23 mouse cellular contexts compared by ENCODE assay signal in the genomic region with DNA sequence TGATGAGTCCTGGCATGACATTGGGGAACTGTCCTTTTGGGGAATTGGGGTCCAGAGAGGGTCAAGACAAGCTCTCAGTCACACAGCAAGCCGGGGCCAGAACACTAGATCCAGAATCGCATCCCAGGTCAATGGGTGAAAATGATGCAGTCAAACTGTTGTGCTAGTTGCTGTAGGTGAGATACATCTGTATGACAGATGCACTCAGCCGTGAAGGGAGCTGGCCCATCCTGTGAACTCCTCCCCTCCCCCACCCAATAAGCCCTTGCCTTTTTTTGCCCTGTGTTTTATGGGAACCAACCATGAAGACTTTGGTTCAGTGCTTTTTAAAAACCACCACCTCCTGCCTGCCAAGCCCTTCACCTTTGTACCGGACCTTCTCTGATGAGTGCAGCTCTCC. TPM values are rescaled to one million over a fixed set of nuclear protein-coding genes. Genes with fewer than 3 reads are reported as not detected.
A peak's percentile ranks its signal among the peaks of the same experiment; 100 is the strongest.
DNase-seq lines count a peak whose midpoint lies in the region; ATAC-seq lines count a peak whose summit lies in the region.
"Had no signal": no experiment of that assay in that cellular context is flagged by ENCODE, and none has a peak within 500 bp of the region (broad histone marks: within the 10 kb centered on the region; RNA-seq: fewer than 3 reads in every experiment).

No protein-coding gene starts in this region.

- no peaks in the 10 kb centered on the region for H3K9me3 ChIP-seq in forebrain, embryonic 15.5 days
- H3K9me3 ChIP-seq in forebrain, embryonic 13.5 days (replicated peaks): no peaks in the 10 kb centered on the region
- no peaks in the 10 kb centered on the region for H3K9me3 ChIP-seq in kidney, embryonic 15.5 days (replicated peaks)
- H3K9me3 ChIP-seq in kidney, embryonic 16.5 days (ENCODE audit: low read length): no peaks in the 10 kb centered on the region
- H3K9me3 ChIP-seq in hindbrain, embryonic 16.5 days (ENCODE audit: control insufficient read depth, low read length): no peaks in the 10 kb centered on the region
- H3K9me3 ChIP-seq in neural tube, embryonic 14.5 days (ENCODE audit: control insufficient read depth, low read length): no peaks in the 10 kb centered on the region
- H3K9me3 ChIP-seq: embryonic facial prominence, embryonic 12.5 days; limb, embryonic 13.5 days; liver, embryonic 12.5 days had no signal

- peaks cover 30% of the 10 kb centered on the region for H3K27me3 ChIP-seq in forebrain, embryonic 15.5 days
- H3K27me3 ChIP-seq in forebrain, embryonic 13.5 days: peaks cover 23% of the 10 kb centered on the region
- H3K27me3 ChIP-seq in kidney, embryonic 15.5 days: no peaks in the 10 kb centered on the region
- no peaks in the 10 kb centered on the region for H3K27me3 ChIP-seq in kidney, embryonic 16.5 days (ENCODE audit: insufficient read depth, low read length)
- no peaks in the 10 kb centered on the region for H3K27me3 ChIP-seq in hindbrain, embryonic 16.5 days (replicated peaks; ENCODE audit: control insufficient read depth, insufficient read depth, low read length)
- no peaks in the 10 kb centered on the region for H3K27me3 ChIP-seq in neural tube, embryonic 14.5 days (ENCODE audit: control insufficient read depth, insufficient read depth, low read length)
- H3K27me3 ChIP-seq: embryonic facial prominence, embryonic 12.5 days had no signal

- H3K4me1 ChIP-seq in forebrain, embryonic 15.5 days: peaks cover 26% of the 10 kb centered on the region
- peaks cover 38% of the 10 kb centered on the region for H3K4me1 ChIP-seq in forebrain, embryonic 13.5 days
- H3K4me1 ChIP-seq in kidney, embryonic 15.5 days: peaks cover 24% of the 10 kb centered on the region
- peaks cover 17% of the 10 kb centered on the region; the same call in 1 of the 2 replicates for H3K4me1 ChIP-seq in kidney, embryonic 16.5 days (ENCODE audit: insufficient read depth, low read length)
- peaks cover 25% of the 10 kb centered on the region for H3K4me1 ChIP-seq in hindbrain, embryonic 16.5 days (ENCODE audit: control insufficient read depth, insufficient read depth, low read depth, low read length)
- peaks cover 35% of the 10 kb centered on the region for H3K4me1 ChIP-seq in neural tube, embryonic 14.5 days (ENCODE audit: control insufficient read depth, insufficient read depth, low read length)
- H3K4me1 ChIP-seq: liver, embryonic 12.5 days had no signal

- DNase-seq in adrenal gland, postnatal 4 days (ENCODE audit: low spot score in 2 of 2): no peak
- no peak for DNase-seq in embryo, embryonic 9.5 days (ENCODE audit: extremely low spot score)
- DNase-seq: adrenal gland, postnatal 14 days; gastrocnemius, postnatal 36 days; heart, adult 2 months; heart, postnatal 36 days; kidney, adult 8-10 months; layer of hippocampus, adult 9-11 months; lung, adult 18-20 months; lung, postnatal 10 days; right cerebral cortex, postnatal 4 days; thymus, postnatal 25 days had no signal

- ATAC-seq in forebrain, embryonic 15.5 days (replicated peaks): no peak
- ATAC-seq in forebrain, embryonic 13.5 days: no peak
- 0 out of 2 replicates have a peak, but pooled peaks have one; percentile 20 for ATAC-seq in kidney, embryonic 15.5 days (replicated peaks; ENCODE audit: low FRiP score)
- ATAC-seq in kidney, embryonic 16.5 days (ENCODE audit: low FRiP score, low TSS enrichment): no peak
- no peak for ATAC-seq in hindbrain, embryonic 16.5 days
- no peak for ATAC-seq in neural tube, embryonic 14.5 days (ENCODE audit: low read depth)
- ATAC-seq: CD4-positive, CD25-positive, alpha-beta regulatory T cell, adult 4 months; forebrain, embryonic 14.5 days; liver, embryonic 12.5 days had no signal

- peak overlapping the region; percentile 44 for H3K27ac ChIP-seq in forebrain, embryonic 15.5 days (replicated peaks)
- no peak overlapping the region for H3K27ac ChIP-seq in forebrain, embryonic 13.5 days
- H3K27ac ChIP-seq in kidney, embryonic 15.5 days: no peak overlapping the region
- no peak overlapping the region for H3K27ac ChIP-seq in kidney, embryonic 16.5 days (ENCODE audit: low read length)
- peak overlapping the region; percentile 78 for H3K27ac ChIP-seq in hindbrain, embryonic 16.5 days (ENCODE audit: low read depth, low read length)
- H3K27ac ChIP-seq in neural tube, embryonic 14.5 days (ENCODE audit: low read depth, low read length): peak overlapping the region; percentile 72
- H3K27ac ChIP-seq: embryonic facial prominence, embryonic 12.5 days; heart, adult 2 months; limb, embryonic 13.5 days; liver, embryonic 12.5 days had no signal

- no peaks in the 10 kb centered on the region for H3K36me3 ChIP-seq in forebrain, embryonic 15.5 days
- H3K36me3 ChIP-seq in forebrain, embryonic 13.5 days (ENCODE audit: poor library complexity, severe bottlenecking): no peaks in the 10 kb centered on the region
- no peaks in the 10 kb centered on the region for H3K36me3 ChIP-seq in kidney, embryonic 15.5 days
- no peaks in the 10 kb centered on the region for H3K36me3 ChIP-seq in kidney, embryonic 16.5 days (ENCODE audit: insufficient read depth, low read length)
- no peaks in the 10 kb centered on the region for H3K36me3 ChIP-seq in hindbrain, embryonic 16.5 days (ENCODE audit: control insufficient read depth, insufficient read depth, low read length)
- H3K36me3 ChIP-seq in neural tube, embryonic 14.5 days (ENCODE audit: control insufficient read depth, insufficient read depth, low read length): no peaks in the 10 kb centered on the region
- H3K36me3 ChIP-seq: embryonic facial prominence, embryonic 12.5 days; limb, embryonic 13.5 days; liver, embryonic 12.5 days had no signal

- WGBS in forebrain, embryonic 15.5 days: 64% methylated on average over 4 of the region's 4 CpGs
- WGBS in forebrain, embryonic 13.5 days: 65% methylated on average over 4 of the region's 4 CpGs
- WGBS in kidney, embryonic 15.5 days: 45% methylated on average over 4 of the region's 4 CpGs
- 33% methylated on average over 4 of the region's 4 CpGs for WGBS in kidney, embryonic 16.5 days
- 60% methylated on average over 4 of the region's 4 CpGs for whole genome bisulfite sequencing in hindbrain, embryonic 16.5 days
- WGBS in neural tube, embryonic 14.5 days: 61% methylated on average over 4 of the region's 4 CpGs

- H3K9ac ChIP-seq in forebrain, embryonic 15.5 days (replicated peaks): no peak overlapping the region
- no peak overlapping the region for H3K9ac ChIP-seq in forebrain, embryonic 13.5 days
- H3K9ac ChIP-seq in kidney, embryonic 15.5 days: no peak overlapping the region
- no peak overlapping the region for H3K9ac ChIP-seq in kidney, embryonic 16.5 days (replicated peaks; ENCODE audit: low read length)
- no peak overlapping the region for H3K9ac ChIP-seq in hindbrain, embryonic 16.5 days (ENCODE audit: low read depth, low read length)
- no peak overlapping the region for H3K9ac ChIP-seq in neural tube, embryonic 14.5 days (replicated peaks; ENCODE audit: low read depth, low read length)
- H3K9ac ChIP-seq: embryonic facial prominence, embryonic 12.5 days; limb, embryonic 13.5 days; liver, embryonic 12.5 days had no signal

- H3K4me2 ChIP-seq in forebrain, embryonic 15.5 days (replicated peaks): no peak overlapping the region
- no peak overlapping the region for H3K4me2 ChIP-seq in forebrain, embryonic 13.5 days
- no peak overlapping the region for H3K4me2 ChIP-seq in kidney, embryonic 15.5 days
- no peak overlapping the region for H3K4me2 ChIP-seq in kidney, embryonic 16.5 days (replicated peaks; ENCODE audit: low read depth, low read length)
- H3K4me2 ChIP-seq in hindbrain, embryonic 16.5 days (ENCODE audit: low read length): no peak overlapping the region
- no peak overlapping the region for H3K4me2 ChIP-seq in neural tube, embryonic 14.5 days (ENCODE audit: low read depth, low read length)
- H3K4me2 ChIP-seq: embryonic facial prominence, embryonic 12.5 days; limb, embryonic 13.5 days; liver, embryonic 12.5 days had no signal

- H3K4me3 ChIP-seq in forebrain, embryonic 15.5 days: no peak overlapping the region
- no peak overlapping the region for H3K4me3 ChIP-seq in forebrain, embryonic 13.5 days
- no peak overlapping the region for H3K4me3 ChIP-seq in kidney, embryonic 15.5 days (replicated peaks)
- no peak overlapping the region for H3K4me3 ChIP-seq in kidney, embryonic 16.5 days (ENCODE audit: low read length)
- no peak overlapping the region for H3K4me3 ChIP-seq in hindbrain, embryonic 16.5 days (ENCODE audit: low read length)
- no peak overlapping the region for H3K4me3 ChIP-seq in neural tube, embryonic 14.5 days (ENCODE audit: low read depth, low read length)
- H3K4me3 ChIP-seq: embryonic facial prominence, embryonic 12.5 days; heart, adult 2 months; limb, embryonic 13.5 days; liver, embryonic 12.5 days had no signal

RNA-seq across cellular contexts. Expression of a gene that starts 43.5 kb away (rescaled TPM):
- polyA plus RNA-seq in forebrain, embryonic 15.5 days (2015; fragmentation: Nextera tagmentation; extraction: Ambion mirVana): 3.9 and 4.2 TPM in 2 replicates
- polyA plus RNA-seq in forebrain, embryonic 13.5 days (2015; fragmentation: Nextera tagmentation; extraction: Ambion mirVana): 3.3 and 4.5 TPM in 2 replicates
- 0.84 and 0.93 TPM in 2 replicates for polyA plus RNA-seq in kidney, embryonic 15.5 days (2015; fragmentation: Nextera tagmentation; extraction: Ambion mirVana)
- 0.74 and 0.95 TPM in 2 replicates for polyA plus RNA-seq in kidney, embryonic 16.5 days (2015; fragmentation: Nextera tagmentation; extraction: Ambion mirVana)
- 8.1 and 9.0 TPM in 2 replicates for polyA plus RNA-seq in hindbrain, embryonic 16.5 days (2015; fragmentation: Nextera tagmentation; extraction: Ambion mirVana)
- 7.1 and 10.6 TPM in 2 replicates for polyA plus RNA-seq in neural tube, embryonic 14.5 days (2014; fragmentation: Nextera tagmentation; extraction: Ambion mirVana)
- 10 to 100 TPM; 10.1 to 10.9 TPM for total RNA-seq in adrenal gland, postnatal 4 days (2021)

Comparison
In these comparisons a context has a peak if more than half of its experiments do, and no peak if none do; other contexts are left out.
1. H3K27ac ChIP-seq: peak in forebrain, embryonic 15.5 days (single experiment), hindbrain, embryonic 16.5 days (single experiment) and neural tube, embryonic 14.5 days (single experiment); none in forebrain, embryonic 13.5 days (single experiment), kidney, embryonic 15.5 days (single experiment) and kidney, embryonic 16.5 days (single experiment).